Mouse (Mus musculus) kidney, postnatal 0 days (tissue): ENCODE data around the gene Hook2. TPM values are rescaled to one million over a fixed set of nuclear protein-coding genes. Genes with fewer than 3 reads are reported as not detected.

Source experiments
- ATAC-seq: fragments of 200-750 bp; cut with Nextera tagmentation; replicated peaks from 2 replicates; pipeline ENCODE4 v1.8.0; 2017; ENCODE audit warnings: low read depth, moderate number of reproducible peaks, moderate TSS enrichment, moderate library complexity; ENCODE audit not compliant: low FRiP score
- DNase-seq: peaks from one replicate; pipeline ENCODE4 v3.0.0-alpha.2; 2016; ENCODE audit warnings: low spot score
- H3K27ac ChIP-seq: fragments of 300-500 bp; sonication (generic); 2 replicates; pipeline ENCODE4 v1.5.1; 2014; ENCODE audit warnings: mild to moderate bottlenecking
- H3K27me3 ChIP-seq: fragments of 300-500 bp; sonication (generic); 2 replicates; pipeline ENCODE4 v1.6.1; 2014; ENCODE audit warnings: low read length, mixed read lengths; ENCODE audit not compliant: insufficient read depth
- H3K36me3 ChIP-seq: fragments of 300-500 bp; sonication (generic); 2 replicates; pipeline ENCODE4 v1.6.1; 2014; ENCODE audit warnings: low read length, mixed read lengths; ENCODE audit not compliant: insufficient read depth
- H3K4me1 ChIP-seq: fragments of 300-500 bp; sonication (generic); replicated peaks from 2 replicates; pipeline ENCODE4 v1.6.1; 2014; ENCODE audit warnings: antibody characterized with exemption, low read length, mixed read lengths; ENCODE audit not compliant: insufficient read depth
- H3K4me2 ChIP-seq: fragments of 300-500 bp; sonication (generic); 2 replicates; pipeline ENCODE4 v1.6.1; 2014; ENCODE audit warnings: mild to moderate bottlenecking, low read length, moderate library complexity, mixed read lengths
- H3K4me3 ChIP-seq: fragments of 300-500 bp; sonication (generic); replicated peaks from 2 replicates; pipeline ENCODE4 v1.5.1; 2014; ENCODE audit warnings: low read depth, low read length
- H3K9ac ChIP-seq: fragments of 300-500 bp; sonication (generic); 2 replicates; pipeline ENCODE4 v1.6.1; 2014; ENCODE audit warnings: low read depth, low read length
- H3K9me3 ChIP-seq: fragments of 300-500 bp; sonication (generic); replicated peaks from 2 replicates; pipeline ENCODE4 v1.6.1; 2016; ENCODE audit warnings: low read length, inconsistent platforms, mixed read lengths
- CTCF ChIP-seq: IDR thresholded peaks from 2 replicates; pipeline ENCODE4 v1.5.1; 2016; ENCODE audit warnings: antibody characterized with exemption, low read depth, mild to moderate bottlenecking, moderate library complexity
- WGBS: fragments of 180-500 bp; shearing (Covaris S2); extraction: QIAGEN DNeasy Blood & Tissue Kit; methylation state at CpG from one replicate; pipeline ENCODE4 v1.1.7; 2014; 5-methylcytosine and 5-hydroxymethylcytosine counted together
- polyA plus RNA-seq: library from polyadenylated mRNA; unstranded; fragments of >200 nt; fragmentation: Nextera tagmentation; extraction: Ambion mirVana; gene quantifications from 2 replicates; pipeline ENCODE4 v1.2.1, GENCODE M21; 2015

Hook2 gene
- polyA plus RNA-seq, 1 experiment from 2014 or later: 30.2 TPM

- no peak for TF ChIP-seq CTCF
- WGBS: 2% methylated on average over 15 of the region's 15 CpGs
- H3K36me3 ChIP-seq: 0 out of 2 replicates have a peak, but pooled peaks cover 7% of the 10 kb centered on the region
- peak; percentile 79 for DNase-seq
- peak overlapping the region; percentile 56 for H3K4me3 ChIP-seq
- peak overlapping the region; percentile 96 for H3K27ac ChIP-seq
- H3K9ac ChIP-seq: peak overlapping the region; percentile 69
- peak overlapping the region; percentile 83 for H3K4me2 ChIP-seq
- no peaks in the 10 kb centered on the region for H3K9me3 ChIP-seq
- ATAC-seq: peak; percentile 86
- H3K27me3 ChIP-seq: no peaks in the 10 kb centered on the region
- H3K4me1 ChIP-seq: peaks cover 18% of the 10 kb centered on the region
Observed at GRCm38 (mm10) chr8:84990836-84991235, 433 bp downstream of the Hook2 start.

- Histone ChIP-seq H3K27ac (no peak overlapping the region), H3K36me3 (0 out of 2 replicates have a peak, but pooled peaks cover 10% of the 10 kb centered on the region), H3K9me3 (no peaks in the 10 kb centered on the region), H3K27me3 (no peaks in the 10 kb centered on the region), H3K4me3 (no peak overlapping the region), H3K4me1 (peaks cover 9% of the 10 kb centered on the region; the same call in 1 of the 2 replicates), H3K4me2 (no peak overlapping the region), H3K9ac (no peak overlapping the region)
- ATAC-seq (no peak), DNase-seq (no peak)
- 92% methylated on average over 9 of the region's 9 CpGs for WGBS
- no peak for TF ChIP-seq CTCF
Observed at GRCm38 (mm10) chr8:84994375-84994774, 4.0 kb downstream of the Hook2 start.

- DNase-seq: no peak
- no peak for ATAC-seq
- no peak overlapping the region for H3K9ac ChIP-seq
Observed at GRCm38 (mm10) chr8:84995680-84996079, 5.3 kb downstream of the Hook2 start.

GRCm38 (mm10) chr8:84996978-84997377, 6.6 kb downstream of the Hook2 start:
- WGBS: 82% methylated on average over 5 of the region's 5 CpGs
- no peak for DNase-seq
- no peaks in the 10 kb centered on the region for H3K4me1 ChIP-seq
- no peak overlapping the region for H3K4me2 ChIP-seq
- TF ChIP-seq CTCF: no peak
- ATAC-seq: no peak
- no peak overlapping the region for H3K27ac ChIP-seq
- H3K36me3 ChIP-seq: 0 out of 2 replicates have a peak, but pooled peaks cover 10% of the 10 kb centered on the region
- H3K4me3 ChIP-seq: no peak overlapping the region
- H3K9me3 ChIP-seq: no peaks in the 10 kb centered on the region
- H3K9ac ChIP-seq: no peak overlapping the region
- no peaks in the 10 kb centered on the region for H3K27me3 ChIP-seq

More at GRCm38 (mm10) chr8:84995680-84996079, 5.3 kb downstream of the Hook2 start:
- Histone ChIP-seq H3K4me3 (no peak overlapping the region), H3K4me2 (no peak overlapping the region), H3K36me3 (0 out of 2 replicates have a peak, but pooled peaks cover 10% of the 10 kb centered on the region), H3K9me3 (no peaks in the 10 kb centered on the region), H3K27me3 (no peaks in the 10 kb centered on the region), H3K27ac (no peak overlapping the region), H3K4me1 (peaks cover 8% of the 10 kb centered on the region; the same call in 1 of the 2 replicates)
- 24% methylated on average over 25 of the region's 25 CpGs for WGBS
- TF ChIP-seq CTCF: no peak

GRCm38 (mm10) chr8:84997649-84998295, 7.4 kb downstream of the Hook2 start:
- Histone ChIP-seq H3K4me2 (no peak overlapping the region), H3K36me3 (0 out of 2 replicates have a peak, but pooled peaks cover 10% of the 10 kb centered on the region), H3K27me3 (no peaks in the 10 kb centered on the region), H3K4me3 (no peak overlapping the region), H3K9ac (no peak overlapping the region), H3K4me1 (no peaks in the 10 kb centered on the region), H3K9me3 (no peaks in the 10 kb centered on the region), H3K27ac (no peak overlapping the region)
- peak; percentile 90 for TF ChIP-seq CTCF
- ATAC-seq (peak; percentile 55; the same call in 1 of the 2 replicates), DNase-seq (peak; percentile 94)
- WGBS: 9% methylated on average over 19 of the region's 19 CpGs

GRCm38 (mm10) chr8:85007686-85008085, 17.3 kb downstream of the Hook2 start:
- DNase-seq (peak; percentile 10), ATAC-seq (no peak)
- no peak overlapping the region for H3K9ac ChIP-seq
- no peaks in the 10 kb centered on the region for H3K36me3 ChIP-seq
- peak; percentile 55 for TF ChIP-seq CTCF
- no peak overlapping the region for H3K4me3 ChIP-seq
- H3K27me3 ChIP-seq: 0 out of 2 replicates have a peak, but pooled peaks cover 6% of the 10 kb centered on the region
- no peaks in the 10 kb centered on the region for H3K4me1 ChIP-seq
- no peak overlapping the region for H3K4me2 ChIP-seq
- H3K9me3 ChIP-seq: no peaks in the 10 kb centered on the region
- WGBS: 18% methylated on average over 25 of the region's 25 CpGs
- no peak overlapping the region for H3K27ac ChIP-seq
